ENCODE assay signal across 9 mouse cellular contexts in genomic region chr9:78503223-78504079, GRCm38 (mm10). TPM values are rescaled to one million over a fixed set of nuclear protein-coding genes. Genes with fewer than 3 reads are reported as not detected.
DNase-seq lines count a peak whose midpoint lies in the region; ATAC-seq lines count a peak whose summit lies in the region.
"Had no signal": no experiment of that assay in that cellular context is flagged by ENCODE, and none has a peak within 500 bp of the region (broad histone marks: within the 10 kb centered on the region; RNA-seq: fewer than 3 reads in every experiment).

No protein-coding gene starts in this region.

- peak; percentile 85 for ATAC-seq in midbrain, embryonic 11.5 days (ENCODE audit: low FRiP score)

- H3K4me2 ChIP-seq in midbrain, embryonic 11.5 days = peak overlapping the region; percentile 1; the same call in 1 of the 2 replicates

- H3K4me3 ChIP-seq in forebrain, embryonic 10.5 days = peak overlapping the region; percentile 34; the same call in 1 of the 2 replicates
- H3K4me3 ChIP-seq in midbrain, embryonic 11.5 days (ENCODE audit: low read depth, low read length) = no peak overlapping the region

- no peaks in the 10 kb centered on the region for H3K9me3 ChIP-seq in forebrain, embryonic 10.5 days
- H3K9me3 ChIP-seq in midbrain, embryonic 11.5 days (ENCODE audit: control insufficient read depth, low read length) = no peaks in the 10 kb centered on the region

- H3K4me1 ChIP-seq in forebrain, embryonic 10.5 days = peaks cover 51% of the 10 kb centered on the region
- peaks cover 17% of the 10 kb centered on the region for H3K4me1 ChIP-seq in midbrain, embryonic 11.5 days (ENCODE audit: control insufficient read depth, insufficient read depth, low read length)

- H3K27me3 ChIP-seq in forebrain, embryonic 10.5 days (ENCODE audit: poor library complexity, severe bottlenecking) = no peaks in the 10 kb centered on the region
- H3K27me3 ChIP-seq in midbrain, embryonic 11.5 days (ENCODE audit: control insufficient read depth, insufficient read depth, low read length) = no peaks in the 10 kb centered on the region

- no peaks in the 10 kb centered on the region for H3K36me3 ChIP-seq in forebrain, embryonic 10.5 days (replicated peaks)
- H3K36me3 ChIP-seq in midbrain, embryonic 11.5 days (ENCODE audit: control insufficient read depth, insufficient read depth, low read length) = no peaks in the 10 kb centered on the region

- WGBS in forebrain, embryonic 10.5 days = 2% methylated on average over 6 of the region's 6 CpGs
- WGBS in midbrain, embryonic 11.5 days = under 1% methylated on average over 6 of the region's 6 CpGs

- H3K9ac ChIP-seq in midbrain, embryonic 11.5 days (ENCODE audit: low read length) = peak overlapping the region; percentile 37

- peak; percentile 22 for DNase-seq in adrenal gland, postnatal 14 days
- no peak for DNase-seq in adrenal gland, adult 2 months
- peak; percentile 51 for DNase-seq in MN1 (ENCODE audit: low spot score)
- peak; percentile 69 for DNase-seq in forebrain, embryonic 10.5 days (ENCODE audit: extremely low spot score, low spot score)
- peak; percentile 93 for DNase-seq in midbrain, embryonic 11.5 days (ENCODE audit: low spot score, missing footprints)
- no peak for DNase-seq in ovary, postnatal 14 days (ENCODE audit: low spot score)
- DNase-seq in layer of hippocampus, adult 11-12 months (ENCODE audit: low spot score) = no peak
- DNase-seq in left cerebral cortex, adult 8-10 months (ENCODE audit: low spot score in 2 of 2) = no peak

- H3K27ac ChIP-seq in forebrain, embryonic 10.5 days = peak overlapping the region; percentile 93
- peak overlapping the region; percentile 85 for H3K27ac ChIP-seq in midbrain, embryonic 11.5 days (ENCODE audit: low read depth, low read length)

RNA-seq across cellular contexts. Expression of gene Eef1a1, which starts 14.5 kb away (rescaled TPM):
- 6,863 and 7,423 TPM in 2 replicates for total RNA-seq in adrenal gland, postnatal 14 days (2021)
- 1,000 to 10,000 TPM; 6,873 to 9,883 TPM for total RNA-seq in adrenal gland, adult 2 months (2021)
- polyA plus RNA-seq in adrenal gland, adult 2 months (2012; rRNA removed) = 813 and 861 TPM in 2 replicates
- polyA plus RNA-seq in forebrain, embryonic 10.5 days (2016; fragmentation: Nextera tagmentation; extraction: Ambion mirVana) = 3,994 and 4,016 TPM in 2 replicates
- 4,628 and 4,661 TPM in 2 replicates for polyA plus RNA-seq in midbrain, embryonic 11.5 days (2014; fragmentation: Nextera tagmentation; extraction: Ambion mirVana)
- total RNA-seq in left cerebral cortex, adult 8-10 months (2022) = 1,000 to 10,000 TPM; 2,343 to 2,844 (median 2,594) TPM

RNA-seq across cellular contexts. Expression of gene Gm17324, which starts 54.9 kb away (rescaled TPM):
- 0.56 TPM in 1 of 2 replicates, not detected in the other for total RNA-seq in adrenal gland, postnatal 14 days (2021)
- not detected for total RNA-seq in adrenal gland, adult 2 months (2021)
- polyA plus RNA-seq in adrenal gland, adult 2 months (2012; rRNA removed) = 0.95 and 1.5 TPM in 2 replicates
- polyA plus RNA-seq in forebrain, embryonic 10.5 days (2016; fragmentation: Nextera tagmentation; extraction: Ambion mirVana) = 0.58 and 0.88 TPM in 2 replicates
- polyA plus RNA-seq in midbrain, embryonic 11.5 days (2014; fragmentation: Nextera tagmentation; extraction: Ambion mirVana) = 0.52 and 1.1 TPM in 2 replicates
- total RNA-seq in left cerebral cortex, adult 8-10 months (2022) = under 1 TPM; 0.40 to 0.54 (median 0.47) TPM
- total RNA-seq: megakaryocyte-erythroid progenitor cell, adult 5-6 weeks had no signal

RNA-seq across cellular contexts. Expression of gene Mto1, which starts 55.4 kb away (rescaled TPM):
- 27.8 and 29.5 TPM in 2 replicates for total RNA-seq in adrenal gland, postnatal 14 days (2021)
- total RNA-seq in adrenal gland, adult 2 months (2021) = 10 to 100 TPM; 26.6 to 27.7 TPM
- polyA plus RNA-seq in adrenal gland, adult 2 months (2012; rRNA removed) = 57.4 and 76.5 TPM in 2 replicates
- polyA plus RNA-seq in forebrain, embryonic 10.5 days (2016; fragmentation: Nextera tagmentation; extraction: Ambion mirVana) = 23.5 and 26.1 TPM in 2 replicates
- polyA plus RNA-seq in midbrain, embryonic 11.5 days (2014; fragmentation: Nextera tagmentation; extraction: Ambion mirVana) = 26.0 and 28.3 TPM in 2 replicates
- 10 to 100 TPM; 22.9 to 29.3 (median 26.9) TPM for total RNA-seq in left cerebral cortex, adult 8-10 months (2022)

Comparison
In these comparisons a context has a peak if more than half of its experiments do, and no peak if none do; other contexts are left out.
1. DNase-seq: peak in adrenal gland, postnatal 14 days (single experiment), MN1 (single experiment), forebrain, embryonic 10.5 days (single experiment) and midbrain, embryonic 11.5 days (single experiment); none in adrenal gland, adult 2 months (single experiment), ovary, postnatal 14 days (single experiment), layer of hippocampus, adult 11-12 months (single experiment) and left cerebral cortex, adult 8-10 months (0 of 2).